Mouse (Mus musculus): ENCODE measurements around the gene Zfp128.

DNA sequence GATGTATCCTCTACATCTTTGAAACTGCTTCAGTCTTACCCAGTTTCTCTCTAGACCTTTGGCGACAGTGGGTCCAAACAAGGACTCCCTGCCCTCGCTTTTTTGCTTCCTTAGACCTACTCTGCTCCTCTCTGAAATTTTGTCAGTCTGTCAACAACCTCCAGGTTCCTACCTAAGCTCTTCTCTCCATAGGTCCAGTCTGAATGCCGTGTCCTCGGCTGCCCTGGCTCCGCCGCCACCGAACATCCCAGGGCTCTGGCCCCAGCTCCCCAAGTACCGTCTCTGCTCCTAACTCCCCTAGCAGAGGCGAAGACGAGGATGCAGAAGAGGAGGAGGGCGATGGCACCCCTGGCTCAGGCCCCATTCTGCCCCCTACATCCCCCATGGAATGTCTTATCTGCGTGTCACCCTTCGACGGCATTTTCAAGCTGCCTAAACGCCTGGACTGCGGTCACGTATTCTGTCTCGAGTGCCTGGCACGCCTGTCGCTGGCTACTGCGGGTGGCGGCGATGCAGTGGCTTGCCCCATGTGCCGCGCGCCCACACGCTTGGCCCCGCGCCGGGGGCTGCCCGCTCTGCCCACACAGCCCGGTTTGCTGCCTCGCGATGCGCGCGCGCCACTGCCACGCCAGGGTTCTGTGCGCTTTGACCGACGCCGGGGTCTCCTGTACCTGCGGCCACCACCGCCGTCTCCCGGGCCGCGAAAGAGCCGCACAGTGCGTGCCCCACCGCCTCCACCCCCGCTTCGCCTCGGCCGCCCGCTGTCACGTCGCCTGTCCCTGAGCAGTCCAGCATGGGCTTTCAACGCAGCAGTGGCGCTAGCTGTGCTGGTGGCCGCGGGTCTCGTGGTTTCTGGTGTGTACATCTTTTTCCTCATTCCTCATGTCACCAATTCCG is 47.0 kb downstream of the Zfp128 start:
- TF ChIP-seq CTCF (IDR thresholded peaks at IDR 0.05; ENCODE audit: control insufficient read depth, insufficient read depth, insufficient read length) (no peak), MYOD1 (IDR thresholded peaks at IDR 0.05; ENCODE audit: control insufficient read depth, insufficient read length, low read depth) (no peak)

Measured in C2C12 (cell line).